Mouse (Mus musculus) megakaryocyte, embryonic 14.5 days (primary cell): ENCODE results near the gene Rnf166.

ENCODE experiments used
- FLI1 ChIP-seq: IDR thresholded peaks from 2 replicates; pipeline ENCODE4 v1.6.1; 2012; ENCODE audit warnings: low read length, inconsistent platforms, mixed read lengths
- GATA1 ChIP-seq: IDR thresholded peaks from 3 replicates; pipeline ENCODE4 v1.6.1; 2012; ENCODE audit warnings: mixed read lengths, low read length, inconsistent platforms, borderline replicate concordance

DNA sequence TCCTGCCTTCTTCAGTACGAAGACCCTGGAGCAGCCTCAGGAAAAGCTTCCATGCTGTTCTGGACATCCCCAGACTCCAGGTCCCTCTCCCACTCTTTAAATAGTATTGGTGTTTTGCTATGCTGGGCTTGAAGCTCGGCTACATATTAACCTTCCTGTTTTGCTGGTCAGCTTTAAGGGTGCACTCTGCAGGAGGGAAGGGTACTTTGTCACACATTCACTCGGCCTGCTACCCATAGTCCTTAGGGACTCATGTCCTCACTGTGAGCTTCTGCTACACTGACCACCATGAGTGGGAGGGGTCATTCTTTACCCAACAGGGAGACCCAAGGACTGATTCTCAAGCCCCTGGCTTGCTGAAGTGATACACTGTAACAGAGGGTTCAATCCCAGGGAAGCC is 45.2 kb downstream of the Rnf166 start:
- TF ChIP-seq FLI1 (no peak), GATA1 (no peak)
